Mouse (Mus musculus) ovary, postnatal 36 days (tissue): ENCODE results near the gene Bcl2l13.
"Not testable (repeated sequence)": the region's sequence is repeated elsewhere in the genome, so short reads cannot be mapped to it uniquely, and the experiment has no call there.

Experiments used
- DNase-seq: peaks from one replicate; pipeline ENCODE4 v3.0.0; 2022; ENCODE audit warnings: low spot score, mixed read lengths

Bcl2l13 gene

GRCm38 (mm10) chr6:120830866-120831608 lies 5.0 kb upstream of the Bcl2l13 start:
- DNase-seq = no peak

GRCm38 (mm10) chr6:120832097-120832496 lies 3.9 kb upstream of the Bcl2l13 start:
- no peak for DNase-seq

- no peak for DNase-seq
These were observed 1.2 kb upstream of the Bcl2l13 start for GRCm38 (mm10) chr6:120834766-120835321.

- no peak for DNase-seq
These were observed 558 bp downstream of the Bcl2l13 start for GRCm38 (mm10) chr6:120836389-120837151.

GRCm38 (mm10) chr6:120837152-120837530 lies 1.1 kb downstream of the Bcl2l13 start:
- no peak for DNase-seq

DNA sequence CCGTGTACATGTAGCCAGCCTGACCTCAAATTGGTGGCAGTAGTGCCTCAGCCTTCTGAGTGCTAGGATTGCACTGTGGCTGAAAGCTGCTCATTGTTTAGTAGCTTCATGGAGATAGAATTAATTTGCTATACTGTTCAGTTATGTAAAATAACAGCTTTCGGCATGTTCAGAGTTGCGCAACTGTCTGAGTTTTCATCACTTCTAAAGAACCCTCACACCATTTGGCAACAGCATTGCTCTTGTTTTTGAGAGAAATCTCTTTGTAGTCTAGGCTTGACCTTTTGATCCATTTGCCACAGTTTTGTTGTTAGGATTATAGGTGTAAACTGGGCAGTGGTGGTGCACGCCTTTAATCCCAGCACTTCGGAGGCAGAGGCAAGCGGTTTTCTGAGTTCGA lies 4.2 kb downstream of the Bcl2l13 start:
- DNase-seq = no peak

DNA sequence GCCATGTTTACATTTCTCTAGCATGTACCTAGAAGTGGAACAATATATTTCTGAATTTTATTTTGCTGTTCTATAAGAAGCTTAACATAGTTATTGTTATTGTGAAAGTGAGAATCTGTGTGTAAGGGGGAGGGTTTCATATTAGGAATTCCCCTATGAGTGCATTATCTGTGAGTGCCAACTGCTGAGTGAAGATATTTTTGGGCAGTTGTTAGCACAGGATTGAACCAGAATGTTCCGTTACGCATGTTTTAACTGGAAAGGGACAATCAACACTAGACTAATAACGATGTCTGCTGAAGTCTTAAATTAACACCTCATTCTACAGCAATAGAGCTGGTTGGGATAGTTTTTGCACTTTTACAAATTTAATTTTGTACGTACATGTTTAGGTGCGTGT lies 5.7 kb downstream of the Bcl2l13 start:
- no peak for DNase-seq

- DNase-seq = not testable (repeated sequence)
These were observed 14.7 kb downstream of the Bcl2l13 start for GRCm38 (mm10) chr6:120850720-120851119.

DNA sequence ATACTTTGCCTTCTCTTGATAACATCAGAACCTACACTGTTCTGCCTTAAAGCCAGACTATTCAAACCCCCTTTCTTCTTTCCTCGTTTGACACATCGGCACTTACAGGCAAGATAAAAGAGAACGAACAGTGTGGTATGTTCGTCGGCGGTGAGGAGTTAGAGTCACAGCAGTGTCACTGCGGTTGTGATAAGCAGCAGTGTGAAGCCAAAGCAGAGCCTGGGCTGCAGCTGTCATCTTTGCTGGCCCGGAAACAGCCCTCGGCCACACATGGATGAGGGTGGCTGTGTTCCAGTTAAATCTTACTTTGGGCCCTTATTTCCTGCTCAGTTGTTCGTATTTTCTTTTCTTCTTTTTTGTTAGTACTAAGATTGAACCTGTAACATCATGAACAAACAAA lies 18.4 kb downstream of the Bcl2l13 start:
- DNase-seq = no peak

- no peak for DNase-seq
These were observed 22.3 kb downstream of the Bcl2l13 start for GRCm38 (mm10) chr6:120858217-120858711.

GRCm38 (mm10) chr6:120860079-120860478 lies 24.1 kb downstream of the Bcl2l13 start:
- DNase-seq = no peak

GRCm38 (mm10) chr6:120866051-120866814 lies 30.2 kb downstream of the Bcl2l13 start:
- DNase-seq = no peak

GRCm38 (mm10) chr6:120868824-120869223 lies 32.8 kb downstream of the Bcl2l13 start:
- no peak for DNase-seq

DNA sequence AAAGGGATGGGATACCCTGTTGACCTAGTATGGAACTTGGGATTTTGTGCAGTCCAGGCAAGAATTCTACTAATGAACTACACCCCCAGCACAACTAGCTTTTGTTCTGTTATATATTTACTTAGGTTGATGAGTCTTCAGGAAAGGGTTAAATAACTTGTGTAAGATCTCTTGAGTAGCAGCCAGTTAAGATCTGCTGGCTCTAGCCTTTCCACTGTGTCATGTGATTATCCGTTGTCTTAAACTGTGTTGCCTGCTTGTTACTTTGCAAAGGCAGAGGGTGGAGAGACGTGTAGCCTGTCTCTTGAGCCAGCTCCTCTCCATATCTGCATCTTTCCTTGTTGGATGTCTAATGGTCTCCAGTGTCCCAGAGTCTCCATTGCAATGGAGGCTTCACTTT lies 35.3 kb downstream of the Bcl2l13 start:
- no peak for DNase-seq

DNA sequence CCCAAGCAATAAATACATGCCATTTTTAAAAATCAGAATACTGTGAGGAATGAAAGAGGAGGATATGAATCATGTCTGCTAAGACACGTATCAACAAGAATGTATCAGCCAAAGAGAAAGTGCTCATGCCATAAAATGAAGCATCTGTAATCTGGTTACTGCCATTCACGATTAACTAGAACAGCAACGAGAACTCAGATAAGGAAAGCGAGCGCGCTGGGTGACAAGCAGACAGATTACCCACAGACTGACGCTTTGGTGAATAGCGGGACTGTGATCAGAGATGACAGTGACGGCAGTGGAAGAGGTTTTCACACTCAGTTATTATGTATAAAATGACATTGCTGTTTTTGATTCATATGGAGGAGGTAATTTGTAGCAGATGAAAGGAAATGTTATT lies 37.9 kb downstream of the Bcl2l13 start:
- DNase-seq = no peak

GRCm38 (mm10) chr6:120879046-120879445 lies 43.0 kb downstream of the Bcl2l13 start:
- no peak for DNase-seq

GRCm38 (mm10) chr6:120884436-120884835 lies 48.4 kb downstream of the Bcl2l13 start:
- DNase-seq = no peak

- no peak for DNase-seq
These were observed 50.7 kb downstream of the Bcl2l13 start for GRCm38 (mm10) chr6:120886696-120887095.

DNA sequence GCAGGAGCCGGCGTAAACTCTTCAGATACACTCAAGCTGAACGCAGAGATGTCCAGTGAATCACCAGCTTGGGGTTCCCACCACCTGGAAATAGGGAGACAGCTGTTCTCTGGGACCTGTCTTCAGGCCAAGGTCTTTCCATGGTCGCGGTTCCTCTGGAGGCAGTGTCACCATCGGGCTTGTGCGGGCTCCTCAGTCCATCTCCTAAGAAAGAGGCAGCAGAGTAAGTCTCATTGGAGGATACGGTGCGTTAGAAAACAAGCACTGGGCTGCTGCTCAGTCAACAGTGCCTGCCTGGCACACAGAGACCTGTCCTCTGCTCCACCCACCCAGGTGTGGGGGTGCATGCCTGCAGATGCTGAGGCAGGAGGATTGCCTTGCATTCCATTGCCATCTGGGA lies 58.1 kb downstream of the Bcl2l13 start:
- DNase-seq = no peak

GRCm38 (mm10) chr6:120894524-120894923 lies 58.5 kb downstream of the Bcl2l13 start:
- DNase-seq = no peak

GRCm38 (mm10) chr6:120898188-120898833 lies 62.3 kb downstream of the Bcl2l13 start:
- DNase-seq = no peak
